Mouse (Mus musculus): Measurements from ENCODE around the gene Nt5dc3. TPM values are rescaled to one million over a fixed set of nuclear protein-coding genes. Genes with fewer than 3 reads are reported as not detected.

Gene Nt5dc3
- polyA plus RNA-seq, 1 experiment from 2014 or later = 1.7 TPM

GRCm38 (mm10) chr10:86872591-86872990, 93.8 kb downstream of the Nt5dc3 start:
- Histone ChIP-seq H3K4me1 (ENCODE audit: control insufficient read depth, insufficient read depth, low read length) (no peaks in the 10 kb centered on the region), H3K4me3 (ENCODE audit: low read depth, low read length) (no peak overlapping the region), H3K27ac (ENCODE audit: low read depth, low read length) (no peak overlapping the region), H3K9me3 (ENCODE audit: control insufficient read depth, low read length) (no peaks in the 10 kb centered on the region), H3K36me3 (ENCODE audit: control insufficient read depth, insufficient read depth, low read length) (no peaks in the 10 kb centered on the region), H3K4me2 (no peak overlapping the region), H3K27me3 (ENCODE audit: control insufficient read depth, insufficient read depth, low read length) (no peaks in the 10 kb centered on the region), H3K9ac (ENCODE audit: low read length) (no peak overlapping the region)
- ATAC-seq (ENCODE audit: low FRiP score) (no peak), DNase-seq (ENCODE audit: low spot score, missing footprints) (no peak)
- 84% methylated on average over 5 of the region's 5 CpGs for WGBS

GRCm38 (mm10) chr10:86878721-86879120, 99.9 kb downstream of the Nt5dc3 start:
- no peaks in the 10 kb centered on the region for H3K36me3 ChIP-seq (ENCODE audit: control insufficient read depth, insufficient read depth, low read length)
- 85% methylated on average over 7 of the region's 7 CpGs for WGBS
- H3K9ac ChIP-seq (ENCODE audit: low read length) = no peak overlapping the region
- H3K4me1 ChIP-seq (ENCODE audit: control insufficient read depth, insufficient read depth, low read length) = no peaks in the 10 kb centered on the region
- H3K9me3 ChIP-seq (ENCODE audit: control insufficient read depth, low read length) = no peaks in the 10 kb centered on the region
- H3K4me2 ChIP-seq = no peak overlapping the region
- ATAC-seq (ENCODE audit: low FRiP score) (no peak), DNase-seq (ENCODE audit: low spot score, missing footprints) (no peak)
- H3K4me3 ChIP-seq (ENCODE audit: low read depth, low read length) = no peak overlapping the region
- no peak overlapping the region for H3K27ac ChIP-seq (ENCODE audit: low read depth, low read length)
- no peaks in the 10 kb centered on the region for H3K27me3 ChIP-seq (ENCODE audit: control insufficient read depth, insufficient read depth, low read length)

DNA sequence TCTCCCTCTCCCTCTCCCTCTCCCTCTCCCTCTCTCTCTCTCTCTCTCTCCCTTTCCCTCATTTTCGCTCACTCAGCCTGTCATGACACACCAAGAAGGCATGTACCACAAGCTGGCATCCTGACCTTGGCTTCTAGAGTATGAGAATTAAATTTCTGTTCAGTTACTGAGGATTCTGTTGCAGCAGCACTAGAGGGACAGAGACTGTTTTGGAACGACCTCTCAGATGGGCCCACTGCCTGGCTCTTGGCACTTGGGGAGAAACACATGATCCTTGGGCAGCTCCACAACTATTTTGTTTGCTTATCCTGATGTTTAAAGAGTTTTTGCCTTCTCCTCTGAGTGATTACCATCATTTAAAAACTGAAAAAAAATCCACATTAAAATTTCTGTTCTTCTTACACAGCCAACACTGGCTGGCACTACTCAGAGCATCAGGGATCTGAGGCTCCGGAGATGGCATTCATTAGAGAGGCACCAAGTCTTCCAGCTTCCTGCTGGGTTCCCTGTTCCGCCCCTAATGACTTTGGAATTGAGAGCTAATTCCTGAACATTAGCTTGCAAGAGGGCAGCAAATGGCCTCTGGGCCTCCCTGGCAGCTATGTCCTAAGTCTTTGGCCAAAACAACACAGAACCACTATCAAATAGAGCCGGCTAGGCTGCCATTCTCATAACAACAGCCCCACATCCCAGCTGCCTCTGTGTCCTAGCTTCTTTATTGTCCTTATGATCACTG, 101.4 kb downstream of the Nt5dc3 start:
- Histone ChIP-seq H3K9me3 (ENCODE audit: control insufficient read depth, low read length) (no peaks in the 10 kb centered on the region), H3K4me1 (ENCODE audit: control insufficient read depth, insufficient read depth, low read length) (no peaks in the 10 kb centered on the region), H3K27ac (ENCODE audit: low read depth, low read length) (no peak overlapping the region), H3K4me3 (ENCODE audit: low read depth, low read length) (no peak overlapping the region), H3K27me3 (ENCODE audit: control insufficient read depth, insufficient read depth, low read length) (no peaks in the 10 kb centered on the region), H3K4me2 (no peak overlapping the region), H3K36me3 (ENCODE audit: control insufficient read depth, insufficient read depth, low read length) (no peaks in the 10 kb centered on the region), H3K9ac (ENCODE audit: low read length) (no peak overlapping the region)
- no peak for DNase-seq (ENCODE audit: low spot score, missing footprints)
- no peak for ATAC-seq (ENCODE audit: low FRiP score)
- WGBS = 58% methylated on average over 5 of the region's 5 CpGs

DNA sequence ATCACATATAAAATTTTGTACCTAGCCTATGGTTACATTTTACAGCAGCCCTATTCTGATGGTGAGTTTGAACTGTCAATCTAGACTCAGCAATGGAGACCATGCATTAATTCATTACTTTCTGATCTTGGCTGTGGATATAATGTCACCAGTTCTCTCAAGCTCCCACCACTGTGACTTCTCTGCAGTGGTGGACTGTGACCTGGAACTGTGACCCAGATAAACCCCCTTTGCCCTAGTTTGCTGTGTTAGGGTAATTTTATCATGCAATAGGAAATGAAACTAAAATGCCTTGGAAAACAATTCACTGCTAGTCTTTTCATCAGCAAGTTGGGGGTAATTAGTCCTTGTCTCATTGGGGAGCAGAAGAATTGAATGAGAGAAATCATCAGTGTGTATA, 102.6 kb downstream of the Nt5dc3 start:
- no peak overlapping the region for H3K9ac ChIP-seq (ENCODE audit: low read length)
- no peaks in the 10 kb centered on the region for H3K4me1 ChIP-seq (ENCODE audit: control insufficient read depth, insufficient read depth, low read length)
- H3K4me2 ChIP-seq = no peak overlapping the region
- ATAC-seq (ENCODE audit: low FRiP score) (no peak), DNase-seq (ENCODE audit: low spot score, missing footprints) (no peak)
- no peak overlapping the region for H3K4me3 ChIP-seq (ENCODE audit: low read depth, low read length)
- no peak overlapping the region for H3K27ac ChIP-seq (ENCODE audit: low read depth, low read length)
- no peaks in the 10 kb centered on the region for H3K27me3 ChIP-seq (ENCODE audit: control insufficient read depth, insufficient read depth, low read length)
- no peaks in the 10 kb centered on the region for H3K9me3 ChIP-seq (ENCODE audit: control insufficient read depth, low read length)
- H3K36me3 ChIP-seq (ENCODE audit: control insufficient read depth, insufficient read depth, low read length) = no peaks in the 10 kb centered on the region

GRCm38 (mm10) chr10:86886434-86886833, 107.6 kb downstream of the Nt5dc3 start:
- H3K9me3 ChIP-seq (ENCODE audit: control insufficient read depth, low read length) = no peaks in the 10 kb centered on the region
- no peak overlapping the region for H3K4me3 ChIP-seq (ENCODE audit: low read depth, low read length)
- no peak overlapping the region for H3K4me2 ChIP-seq
- ATAC-seq (ENCODE audit: low FRiP score) (no peak), DNase-seq (ENCODE audit: low spot score, missing footprints) (no peak)
- H3K4me1 ChIP-seq (ENCODE audit: control insufficient read depth, insufficient read depth, low read length) = no peaks in the 10 kb centered on the region
- no peak overlapping the region for H3K27ac ChIP-seq (ENCODE audit: low read depth, low read length)
- 89% methylated on average over 1 of the region's 1 CpGs for WGBS
- H3K9ac ChIP-seq (ENCODE audit: low read length) = no peak overlapping the region
- no peaks in the 10 kb centered on the region for H3K27me3 ChIP-seq (ENCODE audit: control insufficient read depth, insufficient read depth, low read length)
- no peaks in the 10 kb centered on the region for H3K36me3 ChIP-seq (ENCODE audit: control insufficient read depth, insufficient read depth, low read length)

Other genes with a start within 250 kb of the Nt5dc3 start
- gene Hsp90b1, start 73.5 kb upstream of the Nt5dc3 start, polyA plus RNA-seq (2014; fragmentation: Nextera tagmentation; extraction: Ambion mirVana) = 477 and 506 TPM in 2 replicates
- 1.9 and 2.5 TPM in 2 replicates for gene Ttc41, start 73.2 kb upstream of the Nt5dc3 start, polyA plus RNA-seq (2014; fragmentation: Nextera tagmentation; extraction: Ambion mirVana)
- gene Gm49358, start 15.0 kb upstream of the Nt5dc3 start, polyA plus RNA-seq (2014; fragmentation: Nextera tagmentation; extraction: Ambion mirVana) = 0.37 TPM in 1 of 2 replicates, not detected in the other
- gene Stab2, start 229.0 kb downstream of the Nt5dc3 start, polyA plus RNA-seq (2014; fragmentation: Nextera tagmentation; extraction: Ambion mirVana) = 0.25 and 0.26 TPM in 2 replicates

All from midbrain, embryonic 11.5 days (tissue).